Mouse (Mus musculus) layer of hippocampus, adult 2 months (tissue): ENCODE measurements around the gene Mcu. TPM values are rescaled to one million over a fixed set of nuclear protein-coding genes. Genes with fewer than 3 reads are reported as not detected.

Source experiments
- DNase-seq, 2 experiments: peaks; one replicate each; pipeline ENCODE4 v3.0.0; 2022; ENCODE audit warnings: low spot score in 2 of 2
- H3K27ac ChIP-seq: fragments of 200-600 bp; 2 replicates; pipeline ENCODE4 v1.8.1; 2022
- H3K4me3 ChIP-seq: fragments of 200-600 bp; 2 replicates; pipeline ENCODE4 v1.8.1; 2022; ENCODE audit warnings: mild to moderate bottlenecking
- CTCF ChIP-seq: fragments of 200-600 bp; conservative IDR thresholded peaks from 2 replicates; pipeline ENCODE4 v1.8.1; 2022; ENCODE audit warnings: antibody characterized with exemption, mild to moderate bottlenecking, moderate library complexity
- total RNA-seq, 2 experiments: library from RNA; stranded (reverse); gene quantifications; 2 replicates each; pipeline ENCODE4 v1.2.3; 2021

Mcu gene
- total RNA-seq, 2 experiments from 2014 or later = 53.8 to 54.8 TPM

DNA sequence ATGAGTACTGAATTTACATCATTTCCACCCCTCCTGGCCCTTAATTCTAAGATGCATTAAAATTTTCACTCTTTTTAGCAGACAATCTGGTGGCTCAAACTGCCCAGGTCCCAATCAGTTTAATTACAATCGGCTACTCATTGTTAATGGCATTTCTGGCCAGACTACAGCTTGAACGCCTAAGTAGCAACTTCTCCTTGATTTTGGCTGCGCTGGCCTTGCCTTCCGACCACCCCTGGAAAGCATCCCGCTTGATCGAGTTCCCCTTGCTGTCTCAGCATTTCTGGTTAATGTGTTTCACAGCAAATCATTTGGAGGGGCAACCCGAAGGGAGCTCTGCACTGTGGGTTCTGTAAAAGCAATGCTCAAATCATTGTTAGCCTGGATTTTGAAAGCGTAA lies 14.4 kb downstream of the Mcu start:
- DNase-seq = no peak
- H3K4me3 ChIP-seq = no peak overlapping the region
- TF ChIP-seq CTCF = no peak
- H3K27ac ChIP-seq = peak overlapping the region; percentile 51; the same call in 1 of the 2 replicates

DNA sequence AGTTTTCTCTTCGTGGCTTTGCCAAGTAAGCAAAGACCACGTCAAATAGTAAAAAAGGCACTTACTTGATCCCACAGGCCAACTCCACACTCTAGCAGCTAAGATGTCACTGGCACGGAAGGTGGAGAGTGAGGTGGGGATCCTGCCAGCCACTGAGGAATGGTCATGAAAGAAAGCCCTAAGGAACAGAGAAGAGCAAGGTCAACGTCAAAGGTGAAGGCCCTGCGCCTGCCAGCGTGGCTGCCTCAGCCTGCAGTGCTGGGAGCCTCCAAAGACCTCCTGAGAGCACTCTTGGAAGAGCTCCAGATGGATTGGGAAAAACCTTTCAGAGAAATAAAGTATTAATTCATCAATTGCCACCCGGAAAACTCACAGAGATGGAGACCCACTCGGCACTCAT lies 16.0 kb downstream of the Mcu start:
- DNase-seq = no peak
- TF ChIP-seq CTCF = no peak
- no peak overlapping the region for H3K27ac ChIP-seq
- H3K4me3 ChIP-seq = no peak overlapping the region

GRCm38 (mm10) chr10:59593826-59594570 lies 22.5 kb downstream of the Mcu start:
- TF ChIP-seq CTCF = no peak
- peak overlapping the region; percentile 60 for H3K27ac ChIP-seq
- DNase-seq = peak; percentile 55 to 59
- H3K4me3 ChIP-seq = no peak overlapping the region

DNA sequence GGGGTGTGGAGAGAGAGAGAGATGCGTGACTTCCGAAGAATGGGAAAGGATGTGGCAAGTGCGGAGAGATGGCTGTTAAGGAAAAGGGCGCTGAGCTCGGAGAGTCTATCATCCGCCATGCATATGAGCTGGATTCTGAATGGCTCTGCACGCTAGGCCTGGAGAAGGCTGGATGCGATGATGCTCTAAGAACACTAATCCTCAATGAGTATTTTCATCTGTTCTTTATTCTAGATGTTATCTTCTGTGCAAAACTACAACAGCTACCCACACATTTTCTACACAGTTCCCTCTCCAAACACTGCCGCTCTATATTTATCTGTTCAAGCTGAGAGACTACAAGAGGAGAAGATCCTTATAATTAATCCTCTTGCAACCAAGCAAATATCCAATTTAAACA lies 25.9 kb downstream of the Mcu start:
- Histone ChIP-seq H3K4me3 (no peak overlapping the region), H3K27ac (peak overlapping the region; percentile 55)
- no peak for TF ChIP-seq CTCF
- peak in 1 of 2 experiments; percentile 41 for DNase-seq

GRCm38 (mm10) chr10:59589856-59590255 lies 26.6 kb downstream of the Mcu start:
- Histone ChIP-seq H3K4me3 (no peak overlapping the region), H3K27ac (peak overlapping the region; percentile 55; the same call in 1 of the 2 replicates)
- DNase-seq = no peak
- no peak for TF ChIP-seq CTCF

DNA sequence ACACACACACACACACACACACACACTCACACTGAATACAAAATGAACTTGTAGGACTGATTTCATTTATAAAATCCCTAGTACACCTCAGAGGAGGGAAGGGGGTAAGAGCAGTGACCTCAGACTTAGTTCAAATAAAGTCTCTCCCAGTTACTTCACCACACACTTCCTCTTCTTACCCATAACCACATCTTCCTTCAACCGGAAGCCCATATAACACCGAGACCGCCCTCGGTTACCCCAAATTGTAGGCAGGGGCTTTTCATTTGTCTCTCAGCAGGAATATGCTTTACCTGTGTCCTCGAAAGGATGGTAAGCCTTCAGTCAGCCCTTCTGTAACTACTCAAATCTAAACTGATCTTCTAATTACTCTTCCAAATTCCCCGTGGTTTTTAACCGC lies 27.1 kb downstream of the Mcu start:
- H3K27ac ChIP-seq = peak overlapping the region; percentile 55; the same call in 1 of the 2 replicates
- DNase-seq = no peak
- H3K4me3 ChIP-seq = no peak overlapping the region
- TF ChIP-seq CTCF = no peak

GRCm38 (mm10) chr10:59588135-59588534 lies 28.4 kb downstream of the Mcu start:
- Histone ChIP-seq H3K27ac (peak overlapping the region; percentile 78), H3K4me3 (no peak overlapping the region)
- DNase-seq = peak; percentile 35 to 61
- TF ChIP-seq CTCF = no peak

DNA sequence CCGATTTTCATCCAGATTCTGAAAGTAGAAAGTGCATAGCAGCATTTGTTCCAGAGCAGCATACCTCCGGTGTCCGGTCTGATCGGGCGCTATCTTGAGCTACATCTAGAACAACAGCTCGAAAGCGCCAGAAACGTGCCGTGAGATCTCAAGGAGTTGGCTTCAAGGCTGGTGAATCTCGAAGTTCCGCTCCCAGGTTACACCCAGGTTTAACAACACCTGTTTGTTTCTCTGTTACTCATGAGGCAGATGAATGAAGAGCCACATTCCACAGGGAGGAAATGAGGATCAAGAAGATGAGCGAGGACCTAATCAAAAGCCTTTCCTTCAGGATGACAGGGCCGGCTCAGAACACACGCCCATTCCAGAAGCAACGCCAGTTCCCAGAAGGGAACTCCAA lies 29.7 kb downstream of the Mcu start:
- H3K27ac ChIP-seq = peak overlapping the region; percentile 18; the same call in 1 of the 2 replicates
- no peak for TF ChIP-seq CTCF
- DNase-seq = no peak
- H3K4me3 ChIP-seq = no peak overlapping the region

DNA sequence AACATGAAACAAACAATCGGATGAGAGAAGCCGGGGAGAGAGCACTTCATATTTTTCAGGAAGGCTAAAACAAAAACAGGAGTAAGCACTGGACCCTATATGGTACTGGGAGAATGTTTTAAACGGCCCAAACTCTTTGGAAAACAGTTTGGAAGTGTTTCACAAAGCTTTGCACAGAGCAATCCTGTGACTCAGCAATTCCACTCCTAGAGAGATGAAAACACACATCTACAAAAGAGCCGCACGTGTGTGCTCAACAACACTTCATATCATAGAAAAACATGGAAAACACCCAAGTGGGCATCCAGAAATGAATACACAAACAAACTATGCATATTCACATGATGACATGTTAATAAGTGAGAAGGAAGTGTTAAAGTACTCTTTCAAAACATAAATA lies 30.9 kb downstream of the Mcu start:
- DNase-seq = no peak
- TF ChIP-seq CTCF = no peak
- H3K4me3 ChIP-seq = no peak overlapping the region
- H3K27ac ChIP-seq = no peak overlapping the region

GRCm38 (mm10) chr10:59581826-59582543 lies 34.5 kb downstream of the Mcu start:
- no peak for DNase-seq
- no peak for TF ChIP-seq CTCF
- H3K27ac ChIP-seq = no peak overlapping the region
- H3K4me3 ChIP-seq = no peak overlapping the region

GRCm38 (mm10) chr10:59580593-59581149 lies 35.8 kb downstream of the Mcu start:
- Histone ChIP-seq H3K27ac (no peak overlapping the region), H3K4me3 (no peak overlapping the region)
- DNase-seq = no peak
- TF ChIP-seq CTCF = no peak

DNA sequence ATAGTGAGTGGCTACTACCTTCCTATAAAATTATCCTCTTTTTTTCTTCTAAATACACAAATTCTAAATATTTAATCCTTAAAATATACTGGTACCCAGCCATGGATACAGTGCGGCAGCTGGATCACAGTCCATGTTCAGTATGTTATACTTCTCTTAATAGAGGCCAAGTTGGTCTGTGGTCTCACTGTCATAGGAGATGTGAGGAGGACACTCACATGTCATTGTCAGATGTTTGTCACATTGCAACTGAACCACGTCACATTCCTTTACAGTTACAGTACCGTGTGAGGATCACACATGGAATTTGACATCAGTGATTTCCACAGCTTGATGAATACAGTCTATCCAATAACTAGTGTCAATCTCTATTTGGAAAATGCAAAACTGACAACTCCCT lies 36.8 kb downstream of the Mcu start:
- H3K4me3 ChIP-seq = no peak overlapping the region
- no peak for DNase-seq
- H3K27ac ChIP-seq = no peak overlapping the region
- no peak for TF ChIP-seq CTCF
